Mouse (Mus musculus): Measurements from ENCODE around the gene Rbfox3. TPM values are rescaled to one million over a fixed set of nuclear protein-coding genes. Genes with fewer than 3 reads are reported as not detected.
A peak's percentile ranks its signal among the peaks of the same experiment; 100 is the strongest.

Gene Rbfox3
- polyA plus RNA-seq, 1 experiment: not detected

DNA sequence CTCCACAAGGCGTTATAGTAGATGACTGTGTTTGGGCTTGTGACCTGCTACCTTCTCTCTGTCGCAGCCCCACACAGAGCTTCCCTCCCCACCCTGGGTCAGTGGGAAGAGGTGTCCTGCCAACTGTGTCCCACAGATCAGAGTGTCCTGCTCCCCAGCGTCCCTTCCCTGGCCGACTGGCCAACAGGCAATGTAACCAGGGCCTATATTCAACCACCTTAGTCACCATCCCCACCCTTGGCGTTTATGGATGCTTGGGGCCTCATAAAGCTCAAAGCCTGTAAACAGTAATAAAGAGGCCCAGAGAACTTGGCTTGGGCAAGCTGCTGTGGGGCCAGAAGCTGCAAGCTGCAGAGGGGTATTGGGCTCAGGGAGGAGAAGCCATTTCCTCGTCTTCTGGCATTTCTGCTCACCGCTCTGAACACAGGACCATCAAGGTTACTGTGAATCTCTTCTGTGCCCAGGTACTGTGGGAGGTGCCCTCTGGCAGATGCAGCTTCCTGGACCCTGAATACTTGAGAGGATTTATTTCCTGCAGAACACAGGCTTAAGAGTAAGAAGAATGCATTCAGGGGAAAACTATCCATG lies 435.8 kb downstream of the Rbfox3 start:
- Histone ChIP-seq H3K4me3 (ENCODE audit: insufficient read depth, low read length) (no peak overlapping the region), H3K27ac (ENCODE audit: insufficient read depth, low read depth, low read length) (no peak overlapping the region), H3K4me1 (ENCODE audit: control insufficient read depth, insufficient read depth, low read length) (peaks cover 21% of the 10 kb centered on the region)
- TF ChIP-seq CTCF (IDR thresholded peaks at IDR 0.05; ENCODE audit: low read depth, low read length) (no peak), POLR2A (IDR thresholded peaks at IDR 0.05; ENCODE audit: borderline replicate concordance, low read depth, low read length) (no peak)

DNA sequence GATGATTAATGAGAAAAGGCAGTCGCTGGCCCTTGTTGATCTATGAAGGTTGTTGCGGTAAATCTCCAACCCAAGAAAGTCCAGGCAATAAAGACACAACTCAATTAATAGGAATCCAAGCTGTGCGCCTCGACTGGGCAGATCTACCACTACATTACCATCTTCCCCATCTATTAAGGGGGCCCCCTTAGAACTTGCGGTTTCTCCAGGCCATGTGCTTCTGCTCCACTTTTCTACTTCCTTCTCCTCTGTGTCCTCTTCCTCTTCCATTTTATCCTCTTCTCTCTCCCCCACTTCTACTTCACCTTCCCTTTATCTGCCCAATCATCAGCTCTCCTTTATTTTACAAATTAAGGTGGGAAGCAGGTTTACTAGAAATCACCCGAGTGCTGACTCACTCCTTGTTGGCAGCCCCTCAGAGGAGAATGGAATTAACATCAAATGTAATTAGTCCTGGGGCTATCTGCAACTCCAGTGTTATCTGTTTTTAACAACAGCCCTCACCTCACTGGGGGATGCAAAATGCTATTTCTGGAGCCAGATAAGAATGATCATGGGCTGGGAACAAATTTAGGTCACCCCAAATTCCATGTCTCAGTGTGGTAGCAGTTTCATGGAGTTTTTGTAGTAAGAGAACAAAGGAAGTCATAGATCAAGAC lies 437.4 kb downstream of the Rbfox3 start:
- no peak for TF ChIP-seq POLR2A (IDR thresholded peaks at IDR 0.05; ENCODE audit: borderline replicate concordance, low read depth, low read length)
- no peak for TF ChIP-seq CTCF (IDR thresholded peaks at IDR 0.05; ENCODE audit: low read depth, low read length)
- Histone ChIP-seq H3K4me3 (ENCODE audit: insufficient read depth, low read length) (no peak overlapping the region), H3K4me1 (ENCODE audit: control insufficient read depth, insufficient read depth, low read length) (peaks cover 30% of the 10 kb centered on the region), H3K27ac (ENCODE audit: insufficient read depth, low read depth, low read length) (peak overlapping the region; percentile 23; the same call in 1 of the 2 replicates)

DNA sequence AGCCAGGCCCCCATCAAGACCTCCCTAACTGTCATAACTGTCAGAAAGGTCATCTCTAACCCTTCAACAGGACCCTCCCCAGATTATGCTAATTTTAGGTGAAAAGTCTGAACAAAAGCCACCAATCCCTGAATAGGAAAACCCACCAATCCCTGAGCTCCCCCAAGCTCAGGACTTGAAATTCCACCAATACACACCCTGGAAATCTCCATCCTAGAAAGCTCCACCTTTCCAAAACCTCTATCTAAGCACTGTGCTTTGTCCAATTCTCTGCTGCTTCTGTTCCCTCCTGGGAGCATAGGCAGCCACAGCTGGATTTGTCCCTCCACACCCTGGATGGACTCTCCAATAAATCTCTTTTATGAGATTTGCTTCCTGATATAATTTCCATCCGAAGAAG lies 438.2 kb downstream of the Rbfox3 start:
- Histone ChIP-seq H3K27ac (ENCODE audit: insufficient read depth, low read depth, low read length) (no peak overlapping the region), H3K4me1 (ENCODE audit: control insufficient read depth, insufficient read depth, low read length) (peaks cover 30% of the 10 kb centered on the region), H3K4me3 (ENCODE audit: insufficient read depth, low read length) (no peak overlapping the region)
- TF ChIP-seq POLR2A (IDR thresholded peaks at IDR 0.05; ENCODE audit: borderline replicate concordance, low read depth, low read length) (no peak), CTCF (IDR thresholded peaks at IDR 0.05; ENCODE audit: low read depth, low read length) (no peak)

DNA sequence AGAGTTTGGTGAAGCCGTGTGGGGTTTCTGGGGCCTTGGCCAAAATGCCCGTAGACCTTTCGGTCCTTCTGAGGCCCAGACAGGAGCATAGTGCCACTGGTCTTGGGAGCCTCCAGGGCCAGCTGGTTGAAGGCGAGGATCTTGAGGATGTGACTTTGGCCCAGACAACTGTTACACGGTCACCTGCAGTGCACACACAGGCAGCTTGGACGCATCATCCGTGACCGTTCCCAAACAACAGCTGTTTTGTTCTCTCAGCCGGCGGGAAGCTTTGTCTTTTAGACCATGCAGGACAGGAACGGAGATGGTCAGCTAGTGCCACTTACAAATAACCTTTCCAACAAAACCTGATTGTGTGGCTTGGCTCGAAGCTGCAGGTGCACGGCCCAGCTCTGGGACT lies 439.7 kb downstream of the Rbfox3 start:
- no peak for TF ChIP-seq POLR2A (IDR thresholded peaks at IDR 0.05; ENCODE audit: borderline replicate concordance, low read depth, low read length)
- TF ChIP-seq CTCF (IDR thresholded peaks at IDR 0.05; ENCODE audit: low read depth, low read length): no peak
- H3K4me1 ChIP-seq (ENCODE audit: control insufficient read depth, insufficient read depth, low read length): peaks cover 23% of the 10 kb centered on the region

DNA sequence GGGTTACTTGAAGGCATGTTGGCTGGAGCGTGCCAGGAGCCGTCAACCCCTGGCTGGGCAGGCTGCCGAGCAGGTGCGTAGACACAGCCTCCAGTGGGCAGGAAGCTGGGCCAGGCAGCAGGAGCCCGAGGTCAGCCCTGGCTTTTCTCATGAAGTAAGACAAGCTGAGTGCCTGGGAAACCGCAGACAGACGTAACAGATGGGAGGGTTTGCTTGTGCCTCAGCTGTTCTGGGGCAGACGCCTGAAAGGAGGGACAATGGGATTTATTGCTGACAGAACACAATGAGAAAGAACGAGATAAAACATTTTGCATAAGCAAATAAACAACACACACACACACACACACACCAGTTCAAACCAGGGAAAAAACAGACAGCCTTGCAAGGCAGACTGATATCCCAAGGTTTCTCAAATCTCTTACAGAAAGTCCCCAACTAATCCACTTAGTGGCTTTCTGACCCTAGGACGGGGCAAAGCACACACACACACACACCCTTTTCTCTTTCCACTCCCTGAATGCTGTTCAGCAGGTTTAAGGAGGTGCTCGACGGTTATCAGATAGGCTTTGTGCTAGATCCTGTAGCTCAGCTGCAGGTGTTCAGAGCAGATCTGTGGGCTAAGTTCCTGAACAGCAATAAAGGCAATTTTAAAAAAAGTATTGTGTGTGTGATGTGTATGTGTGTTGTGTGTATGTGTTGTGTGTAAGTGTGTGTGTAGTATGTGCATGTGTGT lies 441.0 kb downstream of the Rbfox3 start:
- H3K27ac ChIP-seq (ENCODE audit: insufficient read depth, low read depth, low read length): no peak overlapping the region
- TF ChIP-seq POLR2A (IDR thresholded peaks at IDR 0.05; ENCODE audit: borderline replicate concordance, low read depth, low read length) (no peak), CTCF (IDR thresholded peaks at IDR 0.05; ENCODE audit: low read depth, low read length) (no peak)
- peaks cover 26% of the 10 kb centered on the region for H3K4me1 ChIP-seq (ENCODE audit: control insufficient read depth, insufficient read depth, low read length)
- no peak overlapping the region for H3K4me3 ChIP-seq (ENCODE audit: insufficient read depth, low read length)

More for the DNA sequence above, 439.7 kb downstream of the Rbfox3 start:
- H3K4me3 ChIP-seq (ENCODE audit: insufficient read depth, low read length): no peak overlapping the region
- H3K27ac ChIP-seq (ENCODE audit: insufficient read depth, low read depth, low read length): no peak overlapping the region

DNA sequence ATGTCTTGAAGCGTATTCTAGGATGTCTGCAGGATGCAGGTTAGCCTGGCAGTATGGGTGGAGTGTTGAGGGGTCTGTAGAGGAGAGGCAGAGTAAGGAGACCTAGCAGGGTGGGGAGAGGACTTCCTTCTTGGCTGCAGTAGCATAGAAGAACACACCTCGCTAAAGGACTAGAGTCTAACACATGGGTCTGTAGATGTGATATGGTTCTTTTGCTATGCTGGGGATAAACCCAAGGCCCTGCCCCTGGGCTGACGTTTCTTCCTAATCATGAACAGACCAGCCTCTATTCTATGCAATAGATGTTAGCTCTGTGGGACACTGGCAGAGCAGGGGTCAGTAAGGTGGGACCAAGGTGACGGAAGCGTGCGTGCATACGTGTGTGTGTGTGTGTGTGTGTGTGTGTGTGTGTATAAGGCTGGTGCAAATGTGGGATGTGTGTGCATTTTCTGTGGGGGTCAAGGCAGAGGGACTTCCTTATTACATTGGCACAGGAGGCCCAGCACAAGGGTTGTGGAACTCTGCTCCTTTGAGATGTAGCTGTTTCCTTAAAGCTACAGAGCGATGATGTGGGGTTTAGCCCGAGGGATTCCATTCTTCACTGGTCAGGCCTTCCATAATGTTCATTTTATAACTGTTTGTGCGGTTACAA lies 441.8 kb downstream of the Rbfox3 start:
- TF ChIP-seq CTCF (IDR thresholded peaks at IDR 0.05; ENCODE audit: low read depth, low read length) (no peak), POLR2A (IDR thresholded peaks at IDR 0.05; ENCODE audit: borderline replicate concordance, low read depth, low read length) (no peak)
- Histone ChIP-seq H3K4me1 (ENCODE audit: control insufficient read depth, insufficient read depth, low read length) (peaks cover 32% of the 10 kb centered on the region), H3K27ac (ENCODE audit: insufficient read depth, low read depth, low read length) (no peak overlapping the region), H3K4me3 (ENCODE audit: insufficient read depth, low read length) (no peak overlapping the region)

- H3K27ac ChIP-seq (ENCODE audit: insufficient read depth, low read depth, low read length): no peak overlapping the region
These were observed 443.9 kb downstream of the Rbfox3 start for GRCm38 (mm10) chr11:118467441-118468035.

GRCm38 (mm10) chr11:118460280-118460679 lies 451.1 kb downstream of the Rbfox3 start:
- TF ChIP-seq POLR2A (IDR thresholded peaks at IDR 0.05; ENCODE audit: borderline replicate concordance, low read depth, low read length): no peak
- peak; percentile 99 for TF ChIP-seq CTCF (IDR thresholded peaks at IDR 0.05; ENCODE audit: low read depth, low read length)
- H3K4me1 ChIP-seq (ENCODE audit: control insufficient read depth, insufficient read depth, low read length): peaks cover 56% of the 10 kb centered on the region
- no peak overlapping the region for H3K27ac ChIP-seq (ENCODE audit: insufficient read depth, low read depth, low read length)
- H3K4me3 ChIP-seq (ENCODE audit: insufficient read depth, low read length): no peak overlapping the region

More at GRCm38 (mm10) chr11:118467441-118468035, 443.9 kb downstream of the Rbfox3 start:
- Histone ChIP-seq H3K4me3 (ENCODE audit: insufficient read depth, low read length) (no peak overlapping the region), H3K4me1 (ENCODE audit: control insufficient read depth, insufficient read depth, low read length) (peaks cover 26% of the 10 kb centered on the region)
- no peak for TF ChIP-seq CTCF (IDR thresholded peaks at IDR 0.05; ENCODE audit: low read depth, low read length)
- TF ChIP-seq POLR2A (IDR thresholded peaks at IDR 0.05; ENCODE audit: borderline replicate concordance, low read depth, low read length): no peak

GRCm38 (mm10) chr11:118459536-118459935 lies 451.9 kb downstream of the Rbfox3 start:
- Histone ChIP-seq H3K4me1 (ENCODE audit: control insufficient read depth, insufficient read depth, low read length) (peaks cover 55% of the 10 kb centered on the region), H3K27ac (ENCODE audit: insufficient read depth, low read depth, low read length) (peak overlapping the region; percentile 95), H3K4me3 (ENCODE audit: insufficient read depth, low read length) (peak overlapping the region; percentile 38)
- TF ChIP-seq CTCF (IDR thresholded peaks at IDR 0.05; ENCODE audit: low read depth, low read length) (no peak), POLR2A (IDR thresholded peaks at IDR 0.05; ENCODE audit: borderline replicate concordance, low read depth, low read length) (no peak)

Data from bone marrow macrophage, adult 2 months (primary cell).